ENCODE assay signal across 16 mouse cellular contexts in the genomic region with DNA sequence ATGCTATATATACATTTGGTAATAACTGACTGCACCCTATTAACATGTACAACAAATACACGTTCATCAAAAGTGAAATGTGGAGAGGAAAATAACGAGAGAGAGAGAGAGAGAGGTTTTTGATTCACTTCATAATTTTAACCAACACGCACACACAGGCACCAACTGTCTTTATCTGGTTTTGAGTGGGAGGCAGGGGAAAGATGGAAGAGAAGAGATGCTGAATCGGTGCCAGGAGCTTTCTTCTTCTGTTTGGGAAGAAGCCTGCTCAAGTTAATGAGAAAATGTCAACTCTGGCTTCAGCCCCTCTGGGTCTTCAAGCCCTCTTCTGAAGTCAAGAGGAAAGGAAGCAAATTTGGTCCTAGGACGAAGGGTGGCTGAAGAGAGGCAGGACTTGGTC. TPM values are rescaled to one million over a fixed set of nuclear protein-coding genes. Genes with fewer than 3 reads are reported as not detected.
DNase-seq lines count a peak whose midpoint lies in the region; ATAC-seq and TF ChIP-seq lines count a peak whose summit lies in the region.
"Had no signal": no experiment of that assay in that cellular context is flagged by ENCODE, and none has a peak within 500 bp of the region (broad histone marks: within the 10 kb centered on the region; RNA-seq: fewer than 3 reads in every experiment).

No protein-coding gene starts in this region.

- TF ChIP-seq POLR2A in brain, embryonic 14.5 days (IDR thresholded peaks at IDR 0.05; ENCODE audit: borderline replicate concordance, extremely low read depth, insufficient read depth, insufficient read length, poor library complexity, severe bottlenecking), result no peak

- no peak for TF ChIP-seq CTCF in brain, embryonic 14.5 days (IDR thresholded peaks at IDR 0.05; ENCODE audit: borderline replicate concordance, extremely low read depth, insufficient read depth, insufficient read length)

- no peaks in the 10 kb centered on the region for H3K27me3 ChIP-seq in liver, embryonic 12.5 days (replicated peaks)
- H3K27me3 ChIP-seq: embryonic facial prominence, embryonic 15.5 days; midbrain, embryonic 13.5 days had no signal

- H3K36me3 ChIP-seq in liver, embryonic 12.5 days, result no peaks in the 10 kb centered on the region
- H3K36me3 ChIP-seq: embryonic facial prominence, embryonic 15.5 days; midbrain, embryonic 13.5 days had no signal

- H3K27ac ChIP-seq in liver, embryonic 12.5 days, result no peak overlapping the region
- H3K27ac ChIP-seq: embryonic facial prominence, embryonic 15.5 days; midbrain, embryonic 13.5 days had no signal

- H3K4me3 ChIP-seq in liver, embryonic 12.5 days, result no peak overlapping the region
- H3K4me3 ChIP-seq: embryonic facial prominence, embryonic 15.5 days; midbrain, embryonic 13.5 days had no signal

- peak; percentile 66 for DNase-seq in heart, adult 11 months
- no peak for DNase-seq in heart, adult 9 months (ENCODE audit: low spot score in 2 of 2)
- peak; percentile 53 for DNase-seq in brain, embryonic 14.5 days (ENCODE audit: low read depth)
- DNase-seq in left cerebral cortex, adult 18-20 months (ENCODE audit: low spot score in 2 of 2), result peak; percentile 62 to 65
- peak; percentile 50 for DNase-seq in right cerebral cortex, postnatal 14 days
- no peak for DNase-seq in gastrocnemius, postnatal 25 days
- DNase-seq: adrenal gland, adult 2 months; cerebellum, adult 2 months; kidney, postnatal 10 days; liver; lung, adult 2 months; thymus, postnatal 4 days had no signal

- 74% methylated on average over 5 of the region's 5 CpGs for WGBS in liver, embryonic 12.5 days (ENCODE audit: insufficient replicate concordance)

- H3K4me2 ChIP-seq in liver, embryonic 12.5 days, result no peak overlapping the region
- H3K4me2 ChIP-seq: embryonic facial prominence, embryonic 15.5 days; midbrain, embryonic 13.5 days had no signal

- H3K9ac ChIP-seq in liver, embryonic 12.5 days, result no peak overlapping the region
- H3K9ac ChIP-seq: embryonic facial prominence, embryonic 15.5 days; midbrain, embryonic 13.5 days had no signal

- H3K9me3 ChIP-seq in liver, embryonic 12.5 days (replicated peaks), result no peaks in the 10 kb centered on the region
- H3K9me3 ChIP-seq: embryonic facial prominence, embryonic 15.5 days; midbrain, embryonic 13.5 days had no signal

- H3K4me1 ChIP-seq in liver, embryonic 12.5 days, result peaks cover 43% of the 10 kb centered on the region
- H3K4me1 ChIP-seq: midbrain, embryonic 13.5 days had no signal

- ATAC-seq in liver, embryonic 12.5 days, result no peak
- ATAC-seq: intestine, embryonic 16.5 days; midbrain, embryonic 13.5 days had no signal

RNA-seq across cellular contexts. Expression of gene Cfap54, which starts 38.4 kb away (rescaled TPM):
- polyA plus RNA-seq in brain, embryonic 14.5 days (2012; rRNA removed), result 1.9 and 2.8 TPM in 2 replicates
- total RNA-seq in left cerebral cortex, adult 18-20 months (2021), result 10 to 100 TPM; 19.6 to 23.7 TPM
- polyA plus RNA-seq in liver, embryonic 12.5 days (2016; fragmentation: Nextera tagmentation; extraction: Ambion mirVana), result 0.12 TPM in 1 of 2 replicates, not detected in the other
- total RNA-seq in gastrocnemius, postnatal 25 days (2021), result under 1 TPM; 0.79 to 0.88 TPM

RNA-seq across cellular contexts. Expression of gene Cdk17, which starts 40.9 kb away (rescaled TPM):
- polyA plus RNA-seq in brain, embryonic 14.5 days (2012; rRNA removed), result 64.3 and 70.5 TPM in 2 replicates
- 100 to 1,000 TPM; 220 to 224 TPM for total RNA-seq in left cerebral cortex, adult 18-20 months (2021)
- polyA plus RNA-seq in liver, embryonic 12.5 days (2016; fragmentation: Nextera tagmentation; extraction: Ambion mirVana), result 22.3 and 23.0 TPM in 2 replicates
- total RNA-seq in gastrocnemius, postnatal 25 days (2021), result 1 to 10 TPM; 5.9 to 6.3 TPM

Comparison
In these comparisons a context has a peak if more than half of its experiments do, and no peak if none do; other contexts are left out.
1. DNase-seq: peak in heart, adult 11 months (single experiment), brain, embryonic 14.5 days (single experiment), left cerebral cortex, adult 18-20 months (2 of 2) and right cerebral cortex, postnatal 14 days (single experiment); none in heart, adult 9 months (0 of 2) and gastrocnemius, postnatal 25 days (single experiment).
2. RNA of gene Cfap54, which starts 38.4 kb away (total RNA-seq): 19.6 to 23.7 TPM in left cerebral cortex, adult 18-20 months; 0.79 to 0.88 TPM in gastrocnemius, postnatal 25 days; every median in the first group is over 10 times any median in the second.
3. RNA of gene Cdk17, which starts 40.9 kb away (total RNA-seq): 220 to 224 TPM in left cerebral cortex, adult 18-20 months; 5.9 to 6.3 TPM in gastrocnemius, postnatal 25 days; every median in the first group is over 10 times any median in the second.